ENCODE assay signal across 8 mouse cellular contexts in genomic region chr12:8450639-8451038, GRCm38 (mm10). TPM values are rescaled to one million over a fixed set of nuclear protein-coding genes. Genes with fewer than 3 reads are reported as not detected.
A peak's percentile ranks its signal among the peaks of the same experiment; 100 is the strongest.
DNase-seq lines count a peak whose midpoint lies in the region; ATAC-seq lines count a peak whose summit lies in the region.

No protein-coding gene starts in this region.

- no peaks in the 10 kb centered on the region for H3K9me3 ChIP-seq in liver, embryonic 12.5 days (replicated peaks)

- H3K27me3 ChIP-seq in liver, embryonic 12.5 days (replicated peaks) = no peaks in the 10 kb centered on the region

- H3K36me3 ChIP-seq in liver, embryonic 12.5 days = no peaks in the 10 kb centered on the region

- H3K9ac ChIP-seq in liver, embryonic 12.5 days = no peak overlapping the region

- no peak overlapping the region for H3K4me3 ChIP-seq in liver, embryonic 12.5 days

- peak; percentile 70 for DNase-seq in adrenal gland, postnatal 14 days
- no peak for DNase-seq in adrenal gland, postnatal 10 days
- DNase-seq in retina, postnatal 1 day = peak; percentile 48
- DNase-seq in retina, embryonic 14.5 days (ENCODE audit: low spot score) = no peak
- DNase-seq in left cerebral cortex, adult 8-10 months (ENCODE audit: low spot score in 2 of 2) = peak; percentile 43 to 80
- peak; percentile 70 to 78 for DNase-seq in right cerebral cortex, adult 2 months (ENCODE audit: low spot score in 2 of 2)
- no peak for DNase-seq in kidney, adult 18-20 months

- 0 out of 2 replicates have a peak, but pooled peaks cover 3% of the 10 kb centered on the region for H3K4me1 ChIP-seq in liver, embryonic 12.5 days

- WGBS in liver, embryonic 12.5 days (ENCODE audit: insufficient replicate concordance) = 30% methylated on average over 6 of the region's 6 CpGs

- no peak overlapping the region for H3K4me2 ChIP-seq in liver, embryonic 12.5 days

- no peak for ATAC-seq in liver, embryonic 12.5 days

- no peak overlapping the region for H3K27ac ChIP-seq in liver, embryonic 12.5 days

RNA-seq across cellular contexts. Expression of gene Rhob, which starts 49.2 kb away (rescaled TPM):
- total RNA-seq in adrenal gland, postnatal 14 days (2021) = 201 and 234 TPM in 2 replicates
- 100 to 1,000 TPM; 177 to 223 TPM for total RNA-seq in adrenal gland, postnatal 10 days (2021)
- total RNA-seq in left cerebral cortex, adult 8-10 months (2022) = 100 to 1,000 TPM; 261 to 308 (median 282) TPM
- polyA plus RNA-seq in liver, embryonic 12.5 days (2016; fragmentation: Nextera tagmentation; extraction: Ambion mirVana) = 12.3 and 12.4 TPM in 2 replicates

Comparison
In these comparisons a context has a peak if more than half of its experiments do, and no peak if none do; other contexts are left out.
1. DNase-seq: peak in adrenal gland, postnatal 14 days (single experiment), retina, postnatal 1 day (single experiment), left cerebral cortex, adult 8-10 months (2 of 2) and right cerebral cortex, adult 2 months (2 of 2); none in adrenal gland, postnatal 10 days (single experiment), retina, embryonic 14.5 days (single experiment) and kidney, adult 18-20 months (single experiment).